Mouse (Mus musculus) bone marrow macrophage, adult 2 months (primary cell): Measurements from ENCODE around the gene Lrfn1. TPM values are rescaled to one million over a fixed set of nuclear protein-coding genes. Genes with fewer than 3 reads are reported as not detected.

Experiments used
- H3K27ac ChIP-seq: 2 replicates; pipeline ENCODE4 v1.5.1; 2012; ENCODE audit warnings: low read depth, low read length; ENCODE audit not compliant: insufficient read depth
- H3K4me1 ChIP-seq: 2 replicates; pipeline ENCODE4 v1.6.1; 2012; ENCODE audit warnings: low read length; ENCODE audit not compliant: control insufficient read depth, insufficient read depth
- H3K4me3 ChIP-seq: 2 replicates; pipeline ENCODE4 v1.5.1; 2012; ENCODE audit warnings: mild to moderate bottlenecking, low read length, moderate library complexity; ENCODE audit not compliant: insufficient read depth
- CTCF ChIP-seq: IDR thresholded peaks from 2 replicates; pipeline ENCODE4 v1.5.1; 2012; ENCODE audit warnings: low read depth, mild to moderate bottlenecking, low read length, moderate library complexity
- POLR2A ChIP-seq: IDR thresholded peaks from 2 replicates; pipeline ENCODE4 v1.6.1; 2012; ENCODE audit warnings: mild to moderate bottlenecking, low read depth, low read length, borderline replicate concordance
- polyA plus RNA-seq: library from polyadenylated mRNA; stranded (reverse); fragments of >200 nt; gene quantifications from 2 replicates; pipeline ENCODE4 v1.2.4, GENCODE M21; 2012; ENCODE audit not compliant: missing spikeins, insufficient read depth, insufficient read length

Gene Lrfn1
- polyA plus RNA-seq, 1 experiment, result 3.6 TPM

DNA sequence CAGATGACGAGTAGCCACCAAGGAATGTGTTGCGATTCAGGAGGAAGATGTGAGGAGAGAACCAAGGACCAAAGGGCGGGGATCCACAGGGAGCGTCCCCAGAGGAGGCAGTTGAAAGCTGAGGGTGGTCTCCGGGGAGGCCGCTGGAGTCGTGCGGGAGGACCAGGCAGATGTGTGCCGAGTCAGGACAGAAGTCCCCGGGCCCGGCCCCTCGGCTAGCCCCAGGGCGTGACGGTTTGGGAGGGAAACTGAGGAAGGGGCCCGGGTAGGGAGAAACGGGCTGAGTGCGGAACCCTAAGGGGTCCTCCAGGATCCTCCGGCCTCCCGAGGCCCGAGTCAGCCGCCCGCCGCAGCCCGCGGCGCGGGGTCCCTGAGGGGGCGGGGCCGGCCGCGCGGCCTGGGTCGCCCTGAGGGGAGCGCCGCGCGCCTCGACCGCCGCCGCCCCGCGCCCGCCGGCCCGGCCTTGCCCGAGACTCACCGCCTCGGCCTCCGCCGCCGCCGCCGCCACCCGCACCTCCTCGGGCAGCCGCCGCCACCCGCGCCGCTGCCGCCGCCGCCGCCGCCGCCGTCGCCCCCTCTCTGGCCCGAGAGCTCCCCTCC, 16.0 kb upstream of the Lrfn1 start:
- Histone ChIP-seq H3K27ac (no peak overlapping the region), H3K4me1 (peaks cover 45% of the 10 kb centered on the region), H3K4me3 (peak overlapping the region; percentile 65)
- TF ChIP-seq POLR2A (no peak), CTCF (no peak)

GRCm38 (mm10) chr7:28436271-28436904, 15.4 kb upstream of the Lrfn1 start:
- TF ChIP-seq POLR2A, result no peak
- no peak for TF ChIP-seq CTCF
- Histone ChIP-seq H3K4me1 (peaks cover 43% of the 10 kb centered on the region), H3K27ac (peak overlapping the region; percentile 46), H3K4me3 (peak overlapping the region; percentile 73)

GRCm38 (mm10) chr7:28436932-28437570, 14.7 kb upstream of the Lrfn1 start, which contains the start of gene Gmfg:
Gmfg (plus strand) TSS chr7:28437447.
- peaks cover 46% of the 10 kb centered on the region for H3K4me1 ChIP-seq

GRCm38 (mm10) chr7:28437964-28438363, 13.8 kb upstream of the Lrfn1 start:
- H3K4me1 ChIP-seq, result peaks cover 44% of the 10 kb centered on the region
- H3K4me3 ChIP-seq, result no peak overlapping the region
- no peak overlapping the region for H3K27ac ChIP-seq
- TF ChIP-seq CTCF (no peak), POLR2A (no peak)

More at GRCm38 (mm10) chr7:28436932-28437570, 14.7 kb upstream of the Lrfn1 start, which contains the start of gene Gmfg:
- peak within 1 kb of the TSS; percentile 48 for H3K27ac ChIP-seq
- TF ChIP-seq POLR2A (no peak), CTCF (peak; percentile 69)
- H3K4me3 ChIP-seq, result peak within 1 kb of the TSS; percentile 73

GRCm38 (mm10) chr7:28438771-28439170, 13.0 kb upstream of the Lrfn1 start:
- Histone ChIP-seq H3K4me3 (no peak overlapping the region), H3K27ac (no peak overlapping the region), H3K4me1 (peaks cover 40% of the 10 kb centered on the region)
- no peak for TF ChIP-seq CTCF
- no peak for TF ChIP-seq POLR2A

- peak overlapping the region; percentile 89 for H3K27ac ChIP-seq
- peak overlapping the region; percentile 55 for H3K4me3 ChIP-seq
- no peak for TF ChIP-seq CTCF
- no peak for TF ChIP-seq POLR2A
- H3K4me1 ChIP-seq, result peaks cover 44% of the 10 kb centered on the region
Measured at GRCm38 (mm10) chr7:28440739-28441138, 11.0 kb upstream of the Lrfn1 start.

DNA sequence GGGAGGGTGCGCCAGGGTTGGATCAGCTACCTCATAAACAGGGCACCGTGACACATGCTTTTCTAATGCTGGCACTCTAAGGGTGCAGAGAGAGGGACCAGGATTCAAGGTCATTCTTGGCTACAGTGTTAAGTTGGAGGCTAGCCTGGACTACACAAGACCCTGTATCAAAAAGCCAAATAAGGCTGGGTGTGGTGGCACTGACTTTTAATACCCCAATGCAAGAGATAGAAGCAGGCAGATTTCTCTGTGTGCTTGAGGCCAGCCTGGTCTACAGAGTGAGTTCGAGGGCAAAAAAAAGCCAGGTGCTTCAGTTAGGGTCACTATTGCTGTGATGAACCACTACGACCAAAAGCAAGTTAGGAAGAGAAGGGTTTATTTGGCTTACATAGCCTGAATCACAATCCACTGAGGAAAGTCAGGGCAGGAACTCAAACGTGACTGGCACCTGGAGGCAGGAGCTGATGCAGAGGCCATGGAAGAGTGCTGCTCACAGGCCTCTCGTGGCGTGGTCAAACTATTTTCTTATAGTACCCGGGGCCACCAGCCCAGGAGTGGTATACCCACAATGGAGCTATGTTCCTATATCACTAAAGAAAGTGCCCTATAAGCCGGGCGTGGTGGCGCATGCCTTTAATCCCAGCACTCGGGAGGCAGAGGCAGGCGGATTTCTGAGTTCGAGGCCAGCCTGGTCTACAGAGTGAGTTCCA, 9.8 kb upstream of the Lrfn1 start:
- no peak for TF ChIP-seq CTCF
- TF ChIP-seq POLR2A, result no peak
- H3K4me1 ChIP-seq, result peaks cover 44% of the 10 kb centered on the region
- H3K27ac ChIP-seq, result peak overlapping the region; percentile 89
- peak overlapping the region; percentile 39 for H3K4me3 ChIP-seq

DNA sequence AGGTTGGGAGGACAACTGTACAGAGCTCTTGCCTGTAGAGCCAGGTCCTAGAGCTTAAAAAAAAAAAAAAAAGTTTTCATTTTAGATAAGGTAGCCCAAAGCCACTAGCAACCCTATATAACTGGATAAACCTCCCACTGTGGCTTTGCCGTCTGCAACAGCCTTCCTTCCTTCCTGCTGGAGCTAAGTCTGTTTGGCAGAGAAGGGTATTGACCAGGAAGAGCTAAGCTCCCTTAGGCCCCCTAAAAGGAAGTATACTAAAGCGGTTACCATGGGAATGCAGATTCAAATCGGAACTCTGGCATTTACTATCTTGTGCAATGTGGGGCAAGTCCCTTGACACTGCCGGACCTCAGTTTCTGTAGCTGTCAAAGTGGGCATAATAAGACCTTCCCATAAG, 9.1 kb upstream of the Lrfn1 start:
- Histone ChIP-seq H3K4me1 (peaks cover 39% of the 10 kb centered on the region), H3K27ac (peak overlapping the region; percentile 89), H3K4me3 (peak overlapping the region; percentile 21)
- TF ChIP-seq POLR2A (no peak), CTCF (no peak)

DNA sequence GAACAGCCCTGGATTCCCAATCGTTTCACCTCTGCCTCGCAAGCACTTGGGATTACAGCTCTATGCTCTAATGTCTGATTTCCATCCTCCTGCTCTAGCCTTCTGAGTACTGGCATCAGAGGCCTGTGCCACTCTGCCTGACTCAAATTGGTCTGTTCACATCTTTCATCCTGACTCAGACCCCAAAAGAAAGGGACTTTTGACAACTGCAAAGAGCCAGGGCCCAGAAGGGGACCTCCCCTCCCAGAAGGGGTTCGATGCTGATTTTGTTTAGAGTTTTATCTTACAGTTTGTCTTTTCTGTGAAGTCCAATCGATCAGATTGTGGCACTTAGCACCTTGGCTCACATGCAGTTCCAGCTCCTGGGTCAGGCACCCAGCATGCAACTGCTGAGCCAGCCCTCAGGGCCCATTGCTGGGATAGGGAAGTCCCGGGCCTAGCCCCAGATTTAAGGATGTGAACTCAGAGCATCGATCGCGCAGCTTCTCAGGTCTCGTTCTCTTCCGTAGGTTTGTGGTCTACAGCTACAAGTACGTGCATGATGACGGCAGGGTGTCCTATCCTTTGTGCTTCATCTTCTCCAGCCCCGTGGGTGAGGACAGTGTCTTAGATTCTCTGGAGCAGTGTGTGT, 7.3 kb upstream of the Lrfn1 start:
- Histone ChIP-seq H3K4me1 (peaks cover 39% of the 10 kb centered on the region), H3K27ac (peak overlapping the region; percentile 73), H3K4me3 (no peak overlapping the region)
- no peak for TF ChIP-seq POLR2A
- TF ChIP-seq CTCF, result no peak
